Mouse (Mus musculus): Measurements from ENCODE around the gene Arfgap2.

DNA sequence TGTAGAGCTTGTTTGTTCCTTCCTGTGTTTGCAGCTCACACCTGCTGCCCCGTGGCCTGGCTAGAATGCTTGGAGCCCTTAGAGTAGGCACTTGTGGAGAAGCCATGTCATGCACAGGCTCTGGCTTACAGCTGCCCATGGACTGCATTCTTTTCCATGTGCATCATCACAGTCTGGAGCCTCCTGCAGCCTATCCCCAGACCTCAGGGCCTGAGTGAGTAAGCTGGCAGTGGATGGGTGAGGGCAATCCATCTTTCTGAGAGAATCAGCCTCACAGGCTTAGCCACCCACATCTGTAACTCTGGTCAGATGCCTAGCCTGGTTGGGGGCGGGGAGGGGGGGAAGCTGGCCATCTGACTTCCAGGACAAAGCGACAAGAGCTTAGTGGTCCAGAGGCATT is 34.4 kb downstream of the Arfgap2 start:
- TF ChIP-seq POLR2A (IDR thresholded peaks at IDR 0.05; ENCODE audit: low read depth, low read length) (no peak), CTCF (IDR thresholded peaks at IDR 0.05; ENCODE audit: extremely low read depth, insufficient read depth, insufficient read length, insufficient replicate concordance) (no peak)

Data from spleen, adult 2 months (tissue).